Mouse (Mus musculus): ENCODE data around the gene Gm525.

DNA sequence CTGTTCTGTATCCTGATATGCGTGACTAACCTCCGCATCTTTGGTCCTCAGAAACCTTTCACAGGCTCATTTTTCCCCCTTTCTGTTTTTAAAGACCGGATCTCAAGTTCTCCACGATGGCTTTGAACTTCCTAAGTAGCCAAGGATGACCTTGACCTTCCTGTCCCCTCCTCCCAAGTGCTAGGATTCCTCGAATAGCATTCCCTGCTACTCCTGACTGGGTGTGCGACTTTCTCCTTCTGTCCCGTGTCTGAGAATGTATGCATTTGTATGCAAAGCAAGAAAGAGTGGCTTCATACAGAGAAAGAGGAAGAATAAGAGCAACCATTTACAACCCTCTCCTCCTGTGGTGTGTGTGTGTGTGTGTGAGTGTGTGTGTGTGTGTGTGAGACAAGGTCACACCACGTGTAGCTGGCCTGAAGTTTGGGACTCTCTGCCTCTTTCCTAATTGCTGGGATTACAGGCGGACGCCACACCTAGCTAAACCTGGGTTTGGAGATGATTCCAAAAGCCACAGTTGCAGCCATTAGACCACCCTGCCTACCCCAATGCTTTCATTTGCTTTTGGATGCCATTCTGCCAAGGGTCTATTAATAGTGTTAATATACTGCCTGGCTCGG lies 5.7 kb upstream of the Gm525 start:
- no peak for TF ChIP-seq CTCF (IDR thresholded peaks at IDR 0.05; ENCODE audit: low read depth)
- no peak for TF ChIP-seq EP300 (IDR thresholded peaks at IDR 0.05; ENCODE audit: low read depth)
